Mouse (Mus musculus) CD4-positive helper T cell, adult 2 months (primary cell): ENCODE results near the gene E330021D16Rik.
A peak's percentile ranks its signal among the peaks of the same experiment; 100 is the strongest.
"Not testable (repeated sequence)": the region's sequence is repeated elsewhere in the genome, so short reads cannot be mapped to it uniquely, and the experiment has no call there.

Experiments
- DNase-seq: peaks from one replicate; pipeline ENCODE4 v3.0.0-alpha.2; 2012; ENCODE audit warnings: low read depth, missing footprints, low spot score

Gene E330021D16Rik

DNA sequence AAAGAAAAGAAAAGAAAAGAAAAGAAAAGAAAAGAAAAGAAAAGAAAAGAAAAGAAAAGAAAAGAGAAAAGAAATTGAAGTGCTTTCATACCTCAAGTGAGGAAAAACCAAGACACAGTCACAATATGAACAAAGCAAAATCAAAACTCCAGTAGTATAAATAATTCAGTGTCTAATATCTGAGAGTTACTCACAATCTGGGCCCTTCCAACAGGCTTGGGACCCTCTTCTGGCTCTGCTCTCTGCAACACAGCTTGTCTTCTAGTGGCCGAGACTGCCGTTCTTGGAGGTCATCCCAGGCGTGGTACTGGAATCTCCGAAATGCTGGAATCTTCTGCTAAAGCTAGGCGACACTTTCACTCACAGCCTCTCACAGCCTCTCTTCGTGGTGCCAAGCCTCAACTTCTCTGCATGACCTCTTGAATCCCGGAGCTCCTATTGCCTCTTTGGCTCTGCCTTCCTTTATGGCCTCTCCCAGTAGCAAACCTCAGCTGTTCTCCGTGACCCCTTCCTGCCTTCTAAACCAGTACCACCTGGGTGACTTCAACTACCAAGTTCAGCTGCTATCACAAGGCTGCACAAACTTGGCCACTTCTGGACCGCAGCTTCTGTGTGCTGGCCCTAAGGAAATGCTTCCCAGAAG lies at the start of gene E330021D16Rik:
E330021D16Rik (minus strand) TSS at position 437 of the 643 bp plus-strand sequence.
- DNase-seq = peak; percentile 59

- peak; percentile 59 for DNase-seq
These were observed 49.7 kb upstream of the E330021D16Rik start for GRCm38 (mm10) chr6:136465021-136465420.

DNA sequence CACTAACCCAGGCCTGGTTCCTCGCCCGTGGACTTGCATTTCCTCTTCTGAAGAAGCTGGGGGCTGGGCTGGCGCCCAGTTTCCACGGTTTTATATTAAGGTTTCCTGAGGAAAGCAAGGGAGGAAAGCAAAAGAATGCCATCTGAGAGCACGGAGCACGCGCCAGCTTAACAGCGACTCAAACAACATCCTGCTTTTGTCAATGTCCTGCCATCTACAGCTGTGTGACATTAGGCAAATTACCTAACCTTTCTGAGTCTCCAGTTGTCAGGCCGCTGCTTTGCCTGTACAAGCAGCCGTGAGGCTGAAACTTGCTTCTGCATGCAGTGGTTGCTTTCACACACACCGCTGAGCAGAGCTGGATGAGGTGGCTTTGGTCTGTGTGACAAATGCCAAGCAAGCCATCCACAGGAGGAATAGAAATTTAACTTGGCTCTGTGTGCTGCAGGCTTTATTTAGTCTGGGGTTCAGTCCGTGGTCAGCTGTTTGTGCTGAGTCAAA lies 48.8 kb upstream of the E330021D16Rik start:
- peak; percentile 60 for DNase-seq

- DNase-seq = peak; percentile 85
These were observed 48.1 kb upstream of the E330021D16Rik start for GRCm38 (mm10) chr6:136463491-136463890.

GRCm38 (mm10) chr6:136459156-136459555 lies 43.8 kb upstream of the E330021D16Rik start:
- DNase-seq = no peak

GRCm38 (mm10) chr6:136456302-136456701 lies 40.9 kb upstream of the E330021D16Rik start:
- DNase-seq = no peak

GRCm38 (mm10) chr6:136455696-136456095 lies 40.3 kb upstream of the E330021D16Rik start:
- no peak for DNase-seq

GRCm38 (mm10) chr6:136452623-136453022 lies 37.3 kb upstream of the E330021D16Rik start:
- no peak for DNase-seq

DNA sequence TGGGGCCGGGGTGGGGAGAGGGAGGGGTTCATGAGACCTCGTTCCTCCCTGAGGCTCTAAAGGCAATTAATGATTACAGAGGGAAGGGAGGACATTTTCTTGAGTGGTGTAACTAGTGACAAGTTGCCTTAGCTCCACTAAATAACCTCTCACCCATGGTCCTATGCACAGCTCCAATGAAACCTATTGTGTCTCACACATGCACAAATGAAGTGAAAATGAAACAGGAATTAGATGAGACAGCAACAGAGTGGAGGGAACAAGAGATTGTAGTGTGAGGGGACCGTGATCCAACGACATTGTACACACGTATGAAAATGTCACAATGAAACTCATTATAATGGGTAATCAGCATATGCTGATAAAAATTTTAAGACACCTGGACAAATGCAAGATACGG lies 35.5 kb upstream of the E330021D16Rik start:
- no peak for DNase-seq

- DNase-seq = peak; percentile 76
These were observed 34.6 kb upstream of the E330021D16Rik start for GRCm38 (mm10) chr6:136449930-136450329.

- peak; percentile 81 for DNase-seq
These were observed 33.9 kb upstream of the E330021D16Rik start for GRCm38 (mm10) chr6:136449270-136449692.

GRCm38 (mm10) chr6:136439205-136439604 lies 23.8 kb upstream of the E330021D16Rik start:
- not testable (repeated sequence) for DNase-seq

- not testable (repeated sequence) for DNase-seq
These were observed 20.8 kb upstream of the E330021D16Rik start for GRCm38 (mm10) chr6:136436151-136436550.

DNA sequence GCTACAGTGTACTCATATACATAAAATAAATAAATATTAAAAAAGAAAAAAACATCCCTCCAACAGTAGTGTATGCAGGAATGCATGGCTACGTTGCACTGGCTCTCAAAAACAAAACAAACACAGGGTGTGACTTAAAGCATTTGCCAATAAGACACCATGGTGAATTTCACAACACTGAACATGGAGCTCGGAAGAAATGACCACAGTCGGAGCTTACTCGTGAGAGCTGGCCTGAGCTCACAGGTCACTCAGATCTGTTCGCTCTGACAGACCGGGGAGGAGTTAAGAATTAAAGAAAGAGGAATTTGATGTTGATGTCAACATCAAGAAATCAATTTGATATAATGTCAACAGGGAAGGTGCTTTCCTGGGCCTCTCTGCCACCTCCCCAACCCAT lies 18.2 kb upstream of the E330021D16Rik start:
- no peak for DNase-seq

DNA sequence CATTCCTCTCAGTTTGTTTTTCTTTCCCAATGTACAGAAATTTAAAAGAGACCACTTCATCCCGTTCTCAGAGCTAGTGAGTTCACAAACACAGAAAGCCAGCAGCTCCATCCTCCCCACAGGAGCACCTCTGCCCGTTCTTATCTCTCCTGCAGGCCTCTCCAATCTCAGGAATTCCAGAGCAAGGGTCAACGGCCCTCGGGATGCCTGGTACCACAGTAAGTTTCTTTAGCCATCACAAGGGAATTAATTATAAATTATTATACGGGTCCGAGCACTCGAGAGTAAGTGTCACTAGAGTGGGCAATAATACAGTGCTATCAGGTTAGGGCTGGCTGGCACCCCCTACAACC lies 16.5 kb upstream of the E330021D16Rik start:
- no peak for DNase-seq

DNA sequence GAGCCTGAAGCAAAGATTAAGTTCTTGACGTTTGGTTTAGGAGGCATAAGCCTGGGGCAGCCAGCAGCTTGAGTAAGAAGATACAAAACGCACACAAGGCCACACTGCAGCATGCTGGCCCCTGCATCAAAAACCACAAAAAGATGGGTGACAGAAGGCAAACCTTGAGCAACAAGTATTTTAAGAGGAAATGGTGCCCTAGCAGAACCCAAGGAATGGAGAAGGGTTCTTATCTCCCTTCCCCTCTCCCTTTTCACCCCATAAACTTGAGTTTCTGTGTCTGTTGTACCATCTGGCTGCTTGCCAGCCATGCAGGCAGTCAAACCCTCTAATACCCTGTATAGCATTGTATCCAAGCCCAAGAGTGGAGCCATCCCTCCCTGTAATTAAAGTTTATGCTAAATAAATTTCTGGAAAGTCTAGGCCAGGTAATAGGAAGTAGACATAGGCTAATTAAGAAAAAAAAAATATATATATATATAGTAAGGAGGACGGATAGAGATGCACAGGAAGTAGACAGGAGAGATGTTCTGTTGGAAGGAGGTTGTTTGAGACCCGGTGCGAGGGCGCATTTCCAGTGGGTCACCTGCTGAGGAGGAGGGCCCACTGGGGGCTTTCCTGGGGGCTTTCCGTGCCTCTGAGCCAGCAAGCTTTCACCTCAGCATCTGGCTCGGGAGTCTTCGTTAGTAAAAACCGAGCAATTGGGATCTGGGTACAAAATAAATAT lies 16.0 kb upstream of the E330021D16Rik start:
- DNase-seq = no peak

DNA sequence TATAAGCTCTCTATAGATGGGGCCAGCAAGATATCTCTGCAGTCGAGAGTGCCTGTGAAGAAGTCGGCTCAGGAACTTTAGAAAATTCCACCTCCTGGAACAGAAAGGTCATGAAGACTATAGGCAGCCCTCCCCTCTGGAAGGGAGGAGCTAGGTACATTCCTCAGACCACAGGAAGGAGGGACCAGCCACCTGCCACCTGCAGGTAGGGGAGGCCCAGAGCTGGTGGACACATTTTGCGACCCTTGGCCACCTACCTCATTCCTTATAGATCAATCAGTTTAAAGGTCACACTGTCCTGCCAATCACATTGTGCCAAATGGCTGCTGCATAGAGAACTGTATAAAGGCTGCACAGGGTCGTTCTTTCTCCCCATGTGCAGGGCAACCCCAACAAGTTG lies 14.1 kb upstream of the E330021D16Rik start:
- no peak for DNase-seq

DNA sequence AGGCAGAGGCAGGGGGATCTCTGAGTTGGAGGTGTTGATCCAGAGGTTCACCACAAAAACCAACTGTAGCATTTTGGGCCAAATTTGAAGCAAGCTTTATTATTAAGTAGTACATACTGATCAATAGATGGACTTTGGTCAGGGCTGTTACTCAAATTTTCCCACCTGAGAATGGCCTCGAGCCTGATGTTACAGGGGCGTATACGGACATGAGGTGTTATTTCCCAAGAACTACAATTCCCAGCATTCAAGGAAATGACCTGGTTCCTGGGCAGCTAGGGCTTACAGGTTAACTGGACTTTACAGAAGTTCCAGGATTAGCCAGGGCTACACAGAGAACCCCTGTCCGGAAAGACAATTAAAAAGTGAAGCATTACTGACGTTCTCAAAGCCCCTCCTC lies 13.0 kb upstream of the E330021D16Rik start:
- DNase-seq = no peak

DNA sequence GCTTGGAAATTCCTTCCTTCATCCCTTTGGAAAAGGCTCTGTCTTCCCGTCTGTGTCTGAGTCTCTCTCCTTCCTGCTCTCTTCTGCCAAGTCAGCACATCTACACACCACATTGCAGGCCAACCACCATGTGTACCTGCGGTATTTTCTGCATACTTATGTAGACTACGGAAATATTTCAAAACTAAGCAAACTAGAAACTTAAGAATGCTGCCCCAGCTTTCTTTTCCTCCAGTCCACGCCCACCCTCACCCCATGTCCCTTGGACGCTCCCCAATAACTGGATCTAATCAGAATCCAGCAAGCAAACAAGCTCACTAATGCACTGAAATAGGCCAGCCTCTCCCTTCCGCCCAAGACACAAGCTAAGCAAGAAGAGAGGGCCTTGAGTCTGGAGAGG lies 11.9 kb upstream of the E330021D16Rik start:
- DNase-seq = no peak

DNA sequence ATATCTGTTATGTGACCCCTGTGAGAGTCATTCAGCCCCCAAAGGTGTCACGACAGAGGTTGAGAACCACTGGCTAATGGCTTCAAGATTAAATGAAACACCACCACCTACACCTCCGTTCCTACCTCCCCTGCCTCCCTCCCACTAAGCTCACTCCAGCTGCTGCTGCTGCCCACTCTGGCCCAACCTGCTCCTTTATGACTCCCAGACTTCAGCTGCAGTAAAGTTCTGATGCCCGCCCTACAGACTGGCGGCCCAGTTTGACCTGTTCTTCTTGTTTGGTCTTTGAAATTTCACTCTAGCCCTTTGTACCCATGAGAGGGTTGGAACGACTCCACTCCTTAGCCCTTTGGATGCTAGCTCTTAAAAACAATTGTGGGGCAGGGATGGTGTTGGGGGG lies 10.6 kb upstream of the E330021D16Rik start:
- DNase-seq = no peak

- DNase-seq = no peak
These were observed 8.8 kb upstream of the E330021D16Rik start for GRCm38 (mm10) chr6:136424166-136424565.

GRCm38 (mm10) chr6:136423201-136423600 lies 7.8 kb upstream of the E330021D16Rik start:
- DNase-seq = no peak
